Mouse (Mus musculus) G1E (cell line): ENCODE results near the gene Slfn8.

Source experiments
- CTCF ChIP-seq: IDR thresholded peaks from 2 replicates; pipeline ENCODE4 v1.5.1; 2012; ENCODE audit warnings: low read depth, low read length, inconsistent platforms, mixed read lengths
- GATA1 ChIP-seq: IDR thresholded peaks from 2 replicates; pipeline ENCODE4 v1.6.1; 2012; ENCODE audit warnings: borderline replicate concordance, low read length, inconsistent platforms, mixed read lengths

DNA sequence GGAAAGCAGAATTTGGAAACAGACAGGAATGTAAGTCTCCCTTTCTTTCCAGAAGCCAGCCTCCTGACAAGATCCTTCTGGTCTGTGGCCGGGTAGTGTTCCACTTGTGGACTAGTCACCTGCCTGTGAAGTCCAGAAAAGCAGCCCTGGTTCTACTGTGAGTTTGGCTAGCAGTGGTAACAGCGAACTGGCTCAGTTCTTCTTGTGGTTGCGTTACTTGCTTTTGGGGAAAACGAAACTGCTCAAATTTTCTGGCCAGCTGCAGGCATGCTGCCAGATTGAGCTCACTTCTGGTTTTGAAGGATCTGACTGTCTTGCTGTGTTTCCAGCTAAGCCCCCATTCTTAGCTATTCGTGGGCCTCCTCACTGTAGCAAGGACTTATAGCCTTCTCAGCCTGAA lies at the start of gene Slfn8:
- TF ChIP-seq CTCF (no peak), GATA1 (no peak)
